Mouse (Mus musculus) liver, embryonic 11.5 days (tissue): ENCODE measurements around the gene Cd164. TPM values are rescaled to one million over a fixed set of nuclear protein-coding genes. Genes with fewer than 3 reads are reported as not detected.

Experiments used
- ATAC-seq: fragments of 200-750 bp; cut with Nextera tagmentation; replicated peaks from 2 replicates; pipeline ENCODE4 v1.8.0; 2017; ENCODE audit warnings: moderate number of reproducible peaks, mild to moderate bottlenecking, moderate TSS enrichment, moderate library complexity; ENCODE audit not compliant: low FRiP score
- DNase-seq: peaks from one replicate; pipeline ENCODE4 v3.0.0-alpha.2; 2017; ENCODE audit warnings: low spot score
- H3K27ac ChIP-seq: fragments of 300-500 bp; sonication (generic); 2 replicates; pipeline ENCODE4 v1.5.1; 2014; ENCODE audit warnings: mild to moderate bottlenecking, low read depth, low read length, control low read depth
- H3K27me3 ChIP-seq: fragments of 300-500 bp; sonication (generic); replicated peaks from 2 replicates; pipeline ENCODE4 v1.6.1; 2014; ENCODE audit warnings: low read length, mixed read lengths; ENCODE audit not compliant: control insufficient read depth, insufficient read depth
- H3K36me3 ChIP-seq: fragments of 300-500 bp; sonication (generic); 2 replicates; pipeline ENCODE4 v1.6.1; 2014; ENCODE audit warnings: mild to moderate bottlenecking, low read length, moderate library complexity, mixed read lengths; ENCODE audit not compliant: control insufficient read depth, insufficient read depth
- H3K4me1 ChIP-seq: fragments of 300-500 bp; sonication (generic); replicated peaks from 2 replicates; pipeline ENCODE4 v1.6.1; 2014; ENCODE audit warnings: low read length, mixed read lengths; ENCODE audit not compliant: control insufficient read depth, insufficient read depth
- H3K4me2 ChIP-seq: fragments of 300-500 bp; sonication (generic); 2 replicates; pipeline ENCODE4 v1.6.1; 2014; ENCODE audit warnings: mild to moderate bottlenecking, control low read depth, moderate library complexity
- H3K4me3 ChIP-seq: fragments of 300-500 bp; sonication (generic); 2 replicates; pipeline ENCODE4 v1.5.1; 2014; ENCODE audit warnings: low read depth, low read length, control low read depth
- H3K9ac ChIP-seq: fragments of 300-500 bp; sonication (generic); 2 replicates; pipeline ENCODE4 v1.6.1; 2014; ENCODE audit warnings: low read depth, low read length, control low read depth
- H3K9me3 ChIP-seq: fragments of 300-500 bp; sonication (generic); 2 replicates; pipeline ENCODE4 v1.6.1; 2016; ENCODE audit warnings: low read length, inconsistent platforms, mixed read lengths; ENCODE audit not compliant: control insufficient read depth
- WGBS: fragments of 180-500 bp; shearing (Covaris S2); extraction: QIAGEN DNeasy Blood & Tissue Kit; methylation state at CpG from one replicate; pipeline ENCODE4 v1.1.7; 2014; 5-methylcytosine and 5-hydroxymethylcytosine counted together
- polyA plus RNA-seq: library from polyadenylated mRNA; unstranded; fragments of >200 nt; fragmentation: Nextera tagmentation; extraction: Ambion mirVana; gene quantifications from 2 replicates; pipeline ENCODE4 v1.2.1, GENCODE M21; 2014

Gene Cd164
- polyA plus RNA-seq, 1 experiment from 2014 or later = 122 TPM

DNA sequence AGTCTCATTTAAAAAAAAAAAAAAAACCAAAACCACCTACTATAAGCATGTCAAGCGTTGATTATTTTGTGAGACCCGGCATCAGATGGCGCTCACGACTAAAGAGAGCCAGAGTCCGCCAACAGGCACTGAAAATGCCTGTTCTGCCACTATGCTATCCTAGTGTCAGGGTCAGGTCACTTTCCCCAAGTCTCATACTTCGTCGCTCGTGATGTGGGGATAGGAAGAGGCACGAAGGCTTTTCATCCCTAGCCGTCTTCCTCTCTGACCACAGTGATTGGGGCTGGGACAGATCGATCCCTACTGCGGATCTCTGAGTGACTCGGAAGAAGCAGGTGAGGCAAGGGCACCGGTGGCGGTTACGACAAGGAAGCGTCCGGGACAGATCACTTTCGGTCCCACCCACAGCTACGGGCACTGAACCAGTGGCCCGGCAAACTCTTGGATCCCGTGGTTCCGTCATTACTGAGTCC is 670 bp upstream of the Cd164 start:
- Histone ChIP-seq H3K27me3 (no peaks in the 10 kb centered on the region), H3K36me3 (peaks cover 2% of the 10 kb centered on the region; the same call in 1 of the 2 replicates), H3K4me2 (peak overlapping the region; percentile 90), H3K4me3 (peak overlapping the region; percentile 92), H3K9me3 (no peaks in the 10 kb centered on the region), H3K27ac (peak overlapping the region; percentile 93), H3K9ac (peak overlapping the region; percentile 93), H3K4me1 (peaks cover 11% of the 10 kb centered on the region; the same call in 1 of the 2 replicates)
- DNase-seq = no peak
- peak; percentile 76 for ATAC-seq
- WGBS = under 1% methylated on average over 23 of the region's 23 CpGs

DNA sequence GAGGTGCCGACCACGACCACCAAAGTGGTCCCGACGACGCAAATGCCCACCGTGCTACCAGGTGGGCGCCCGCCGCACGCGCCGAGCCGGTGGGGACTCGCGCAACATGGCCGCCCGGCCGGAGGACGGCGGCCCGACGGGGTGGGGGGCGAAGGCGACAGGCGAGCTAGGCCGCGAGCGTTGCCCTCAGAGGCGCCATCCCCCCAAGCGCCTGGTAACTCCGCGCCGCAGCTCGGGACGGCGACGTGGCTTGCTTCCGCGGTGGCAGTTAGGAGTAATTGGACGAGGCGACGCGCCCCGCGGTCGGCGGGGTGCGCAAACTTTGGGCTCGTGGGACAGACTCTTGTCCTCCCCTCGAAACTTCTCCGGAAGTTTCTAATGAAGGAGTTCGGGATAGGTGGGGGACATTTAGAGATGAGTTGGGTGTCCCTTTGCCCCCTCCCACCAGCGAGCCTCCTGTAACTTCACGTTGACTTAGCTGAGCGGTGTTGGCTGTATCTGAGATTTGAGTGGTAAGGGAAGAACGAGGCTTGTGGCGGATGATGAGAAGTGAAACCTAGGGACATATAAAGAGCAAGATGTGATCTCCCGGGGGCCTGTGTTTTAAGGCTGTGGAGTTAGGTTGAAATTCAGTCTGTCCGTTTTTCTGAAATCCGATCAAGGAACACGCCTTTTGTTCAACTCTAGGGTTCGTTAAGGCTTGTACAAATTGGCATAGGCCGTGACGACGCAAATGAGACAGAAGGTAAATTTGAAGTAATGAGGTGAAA is 611 bp downstream of the Cd164 start:
- DNase-seq = peak; percentile 77
- H3K4me2 ChIP-seq = peak overlapping the region; percentile 90
- peaks cover 3% of the 10 kb centered on the region; the same call in 1 of the 2 replicates for H3K36me3 ChIP-seq
- H3K27me3 ChIP-seq = no peaks in the 10 kb centered on the region
- ATAC-seq = peak; percentile 51
- peak overlapping the region; percentile 92 for H3K4me3 ChIP-seq
- no peaks in the 10 kb centered on the region for H3K9me3 ChIP-seq
- H3K4me1 ChIP-seq = peaks cover 11% of the 10 kb centered on the region; the same call in 1 of the 2 replicates
- H3K9ac ChIP-seq = peak overlapping the region; percentile 93
- WGBS = under 1% methylated on average over 64 of the region's 65 CpGs
- peak overlapping the region; percentile 93 for H3K27ac ChIP-seq

GRCm38 (mm10) chr10:41520410-41520673 is 1.1 kb downstream of the Cd164 start:
- no peak overlapping the region for H3K27ac ChIP-seq
- 5% methylated on average over 5 of the region's 5 CpGs for WGBS

GRCm38 (mm10) chr10:41523386-41523785 is 4.2 kb downstream of the Cd164 start:
- DNase-seq = no peak
- 72% methylated on average over 3 of the region's 3 CpGs for WGBS
- Histone ChIP-seq H3K9me3 (no peaks in the 10 kb centered on the region), H3K27me3 (no peaks in the 10 kb centered on the region), H3K9ac (no peak overlapping the region), H3K4me3 (no peak overlapping the region), H3K4me1 (peaks cover 11% of the 10 kb centered on the region; the same call in 1 of the 2 replicates), H3K36me3 (peaks cover 6% of the 10 kb centered on the region; the same call in 1 of the 2 replicates), H3K27ac (no peak overlapping the region), H3K4me2 (no peak overlapping the region)
- ATAC-seq = no peak

More at GRCm38 (mm10) chr10:41520410-41520673, 1.1 kb downstream of the Cd164 start:
- H3K9me3 ChIP-seq = no peaks in the 10 kb centered on the region
- H3K4me1 ChIP-seq = peaks cover 11% of the 10 kb centered on the region; the same call in 1 of the 2 replicates
- DNase-seq (no peak), ATAC-seq (no peak)
- H3K27me3 ChIP-seq = no peaks in the 10 kb centered on the region
- H3K4me2 ChIP-seq = peak overlapping the region; percentile 90
- H3K9ac ChIP-seq = peak overlapping the region; percentile 93
- H3K4me3 ChIP-seq = peak overlapping the region; percentile 92
- H3K36me3 ChIP-seq = peaks cover 3% of the 10 kb centered on the region; the same call in 1 of the 2 replicates

DNA sequence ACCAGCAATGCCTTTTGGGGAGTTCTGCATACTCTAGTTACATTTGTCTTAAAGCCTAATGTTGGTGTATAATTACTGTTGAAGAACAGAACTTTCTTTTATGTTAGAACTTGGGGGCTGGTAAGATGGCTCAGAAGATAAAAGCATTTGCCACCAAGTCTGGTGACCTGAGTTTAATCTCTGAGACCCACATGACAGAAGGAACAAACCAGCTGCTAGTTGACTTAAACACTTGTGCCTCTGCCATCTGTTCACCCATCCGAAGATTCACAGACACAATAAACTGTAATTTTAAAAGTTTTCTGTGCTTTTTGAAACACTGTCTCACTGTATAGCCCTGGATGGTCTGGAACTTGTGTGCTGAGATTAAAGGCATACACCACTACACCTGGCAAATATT is 6.5 kb downstream of the Cd164 start:
- ATAC-seq = no peak
- no peak overlapping the region for H3K9ac ChIP-seq
- no peak overlapping the region for H3K27ac ChIP-seq
- no peak overlapping the region for H3K4me3 ChIP-seq
- peaks cover 9% of the 10 kb centered on the region; the same call in 1 of the 2 replicates for H3K4me1 ChIP-seq
- no peak for DNase-seq
- 79% methylated on average over 1 of the region's 1 CpGs for WGBS
- no peak overlapping the region for H3K4me2 ChIP-seq
- no peaks in the 10 kb centered on the region for H3K9me3 ChIP-seq
- no peaks in the 10 kb centered on the region for H3K27me3 ChIP-seq
- H3K36me3 ChIP-seq = peaks cover 15% of the 10 kb centered on the region; the same call in 1 of the 2 replicates

DNA sequence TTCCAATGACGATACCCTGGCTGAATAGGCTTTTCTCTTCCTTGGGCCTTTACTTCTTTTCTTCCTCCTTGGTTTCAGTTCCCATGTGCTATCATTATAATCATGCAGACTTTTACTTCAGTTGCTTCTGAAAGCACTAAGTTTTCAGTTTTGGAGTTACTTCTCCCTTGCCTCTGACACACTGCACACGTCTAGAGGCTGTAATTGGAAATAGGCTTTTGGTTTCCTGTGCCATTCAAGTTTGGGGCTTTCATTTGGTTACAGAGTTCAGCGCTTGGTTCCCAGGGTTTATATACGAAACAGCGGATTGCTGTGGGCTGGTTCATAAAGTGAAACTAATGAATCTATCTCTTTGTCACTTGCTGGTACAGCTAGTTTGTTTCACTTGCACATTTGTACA is 10.8 kb downstream of the Cd164 start:
- DNase-seq (no peak), ATAC-seq (no peak)
- Histone ChIP-seq H3K27me3 (no peaks in the 10 kb centered on the region), H3K36me3 (peaks cover 24% of the 10 kb centered on the region), H3K9me3 (no peaks in the 10 kb centered on the region), H3K9ac (no peak overlapping the region), H3K27ac (no peak overlapping the region), H3K4me2 (no peak overlapping the region), H3K4me3 (no peak overlapping the region), H3K4me1 (no peaks in the 10 kb centered on the region)
- WGBS = 88% methylated on average over 5 of the region's 5 CpGs

- ATAC-seq (no peak), DNase-seq (no peak)
- WGBS = 85% methylated on average over 2 of the region's 2 CpGs
- Histone ChIP-seq H3K4me3 (no peak overlapping the region), H3K4me1 (no peaks in the 10 kb centered on the region), H3K9ac (no peak overlapping the region), H3K27me3 (no peaks in the 10 kb centered on the region), H3K9me3 (no peaks in the 10 kb centered on the region), H3K27ac (no peak overlapping the region), H3K36me3 (peaks cover 11% of the 10 kb centered on the region), H3K4me2 (no peak overlapping the region)
Measured at GRCm38 (mm10) chr10:41535991-41536390, 16.8 kb downstream of the Cd164 start.

DNA sequence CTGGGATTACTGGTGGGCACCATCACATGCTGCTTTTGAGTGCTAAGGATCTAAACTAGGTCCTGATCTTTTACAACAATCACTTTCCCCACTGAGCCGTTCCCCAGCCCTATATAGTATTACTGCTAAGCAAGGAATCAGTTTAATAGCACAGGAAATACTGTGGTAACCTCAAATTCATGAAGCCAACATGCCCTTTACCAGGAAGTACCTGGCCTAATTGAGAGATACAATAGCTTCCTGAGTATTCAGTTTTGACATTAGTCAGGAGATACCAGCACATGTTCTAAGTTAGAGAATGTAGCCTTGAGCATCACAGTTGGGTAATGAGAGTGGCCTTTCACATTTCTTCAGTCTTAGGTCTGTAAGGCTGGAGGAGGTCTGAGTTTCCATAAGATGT is 17.5 kb downstream of the Cd164 start:
- no peak overlapping the region for H3K4me3 ChIP-seq
- peaks cover 8% of the 10 kb centered on the region for H3K36me3 ChIP-seq

More for the DNA sequence above, 17.5 kb downstream of the Cd164 start:
- no peak overlapping the region for H3K4me2 ChIP-seq
- no peak overlapping the region for H3K27ac ChIP-seq
- H3K9ac ChIP-seq = no peak overlapping the region
- ATAC-seq (no peak), DNase-seq (no peak)
- WGBS = 82% methylated on average over 1 of the region's 1 CpGs
- no peaks in the 10 kb centered on the region for H3K4me1 ChIP-seq
- H3K9me3 ChIP-seq = no peaks in the 10 kb centered on the region
- no peaks in the 10 kb centered on the region for H3K27me3 ChIP-seq
